Mouse (Mus musculus): ENCODE data around the gene Commd2.

Commd2 gene

GRCm38 (mm10) chr3:57651231-57651864, at the start of gene Commd2:
Commd2 (minus strand) TSS chr3:57651715.
- DNase-seq (ENCODE audit: extremely low read depth, insufficient read length, low spot score), result peak; percentile 88

DNA sequence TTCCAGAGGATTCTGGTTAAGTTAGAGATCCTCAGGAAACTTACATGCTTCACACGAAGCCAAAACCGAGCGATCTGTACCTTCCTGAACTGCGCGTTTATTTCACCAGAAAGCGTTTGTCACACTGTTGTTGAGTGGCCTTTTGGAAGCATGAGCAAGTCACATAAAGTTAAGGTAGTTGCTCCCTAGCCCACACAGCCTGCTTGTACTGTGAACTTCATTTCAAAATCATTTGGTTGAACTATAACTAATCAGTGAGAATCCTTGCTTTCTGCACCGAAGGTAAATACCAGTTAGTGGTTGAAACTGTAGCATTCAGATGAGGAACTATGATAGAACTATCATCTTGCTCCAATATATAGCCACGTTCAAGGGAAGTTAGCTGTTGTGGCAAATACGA, 45.3 kb upstream of the Commd2 start:
- DNase-seq (ENCODE audit: extremely low read depth, insufficient read length, low spot score), result no peak

- DNase-seq (ENCODE audit: extremely low read depth, insufficient read length, low spot score), result no peak
Measured at GRCm38 (mm10) chr3:57696249-57696648, 44.7 kb upstream of the Commd2 start.

DNA sequence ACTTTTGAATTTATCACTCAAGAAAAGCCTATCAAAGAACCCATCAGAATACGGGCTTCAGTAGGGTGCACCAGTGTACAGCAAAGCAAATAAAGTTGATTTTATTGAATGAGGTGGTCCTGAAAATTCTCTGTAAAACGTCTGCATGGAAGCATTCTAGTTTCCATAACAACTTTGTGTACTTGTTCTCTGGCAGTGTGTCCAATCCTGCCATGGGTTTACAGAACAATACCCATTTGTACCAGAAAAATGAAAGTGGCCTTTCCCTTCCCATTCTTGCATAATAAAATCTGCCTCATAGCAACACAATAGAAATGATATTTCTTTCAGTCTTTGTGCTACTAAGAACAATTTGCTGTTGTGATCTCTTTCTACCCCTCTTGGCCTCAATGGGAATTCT, 41.2 kb upstream of the Commd2 start, which contains the start of gene Ankub1:
Gene Ankub1, minus strand, starts transcription at position 81 of the 400 bp plus-strand sequence.
- no peak for DNase-seq (ENCODE audit: extremely low read depth, insufficient read length, low spot score)

DNA sequence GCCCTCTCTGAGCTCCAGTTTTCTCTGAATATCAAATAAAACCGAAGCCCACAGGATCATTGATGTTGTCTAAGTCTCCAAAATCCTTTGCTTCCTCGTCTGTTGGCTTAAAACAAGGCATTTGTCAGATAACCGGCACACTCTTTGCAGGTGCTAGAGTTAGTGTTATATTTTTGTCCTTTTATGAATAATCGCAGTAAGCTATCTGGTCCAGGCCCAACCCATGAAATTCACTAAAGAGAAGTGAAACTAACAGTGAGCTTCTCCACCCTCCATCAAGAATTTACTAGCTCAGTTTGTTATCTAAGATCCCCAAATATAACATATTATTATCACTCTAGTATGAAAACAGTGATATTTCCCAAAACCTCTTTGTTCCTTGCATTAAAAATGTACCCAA, 40.3 kb upstream of the Commd2 start:
- DNase-seq (ENCODE audit: extremely low read depth, insufficient read length, low spot score), result no peak

GRCm38 (mm10) chr3:57677786-57678185, 26.3 kb upstream of the Commd2 start:
- no peak for DNase-seq (ENCODE audit: extremely low read depth, insufficient read length, low spot score)

DNA sequence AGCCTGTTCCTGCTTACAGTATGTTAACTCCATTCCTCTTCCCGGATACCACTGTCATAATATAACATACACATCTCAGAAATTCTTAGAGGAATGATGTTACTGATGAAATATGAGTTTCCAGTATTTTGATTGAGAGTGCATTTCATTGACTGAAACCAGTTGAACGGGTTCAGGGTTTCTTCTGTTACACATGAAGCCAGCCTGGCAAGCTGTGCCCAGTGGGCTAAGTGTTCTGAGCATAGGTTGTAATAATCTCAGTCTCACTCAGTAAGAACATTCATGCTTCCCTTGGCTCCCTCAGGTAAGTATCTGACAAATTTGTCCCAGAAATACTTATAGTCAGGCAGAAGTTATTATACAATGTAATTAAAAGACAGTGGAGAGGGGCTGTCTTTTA, 22.6 kb upstream of the Commd2 start:
- no peak for DNase-seq (ENCODE audit: extremely low read depth, insufficient read length, low spot score)

- DNase-seq (ENCODE audit: extremely low read depth, insufficient read length, low spot score), result no peak
Measured at GRCm38 (mm10) chr3:57673586-57673985, 22.1 kb upstream of the Commd2 start.

- peak; percentile 31 for DNase-seq (ENCODE audit: extremely low read depth, insufficient read length, low spot score)
Measured at GRCm38 (mm10) chr3:57667054-57667723, 15.7 kb upstream of the Commd2 start.

DNA sequence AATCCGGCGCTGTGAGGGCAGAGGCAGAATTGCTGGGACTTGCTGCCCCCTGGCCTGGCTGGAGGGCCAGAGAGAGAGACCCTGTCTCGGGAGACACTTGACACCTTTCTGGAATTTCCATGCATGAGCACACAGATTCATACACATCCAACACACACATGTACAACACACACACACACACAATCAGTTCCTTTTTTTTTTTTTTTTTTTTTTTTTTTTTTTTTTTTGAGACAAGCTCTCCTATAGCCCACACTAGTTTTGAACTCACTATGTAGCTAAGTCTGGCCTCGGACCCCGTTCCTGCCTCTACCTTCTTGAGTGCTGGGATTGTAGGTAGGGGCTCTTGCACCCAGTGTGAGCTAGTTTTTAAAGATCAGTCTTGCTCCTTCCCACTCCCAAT, 14.4 kb upstream of the Commd2 start:
- DNase-seq (ENCODE audit: extremely low read depth, insufficient read length, low spot score), result no peak

DNA sequence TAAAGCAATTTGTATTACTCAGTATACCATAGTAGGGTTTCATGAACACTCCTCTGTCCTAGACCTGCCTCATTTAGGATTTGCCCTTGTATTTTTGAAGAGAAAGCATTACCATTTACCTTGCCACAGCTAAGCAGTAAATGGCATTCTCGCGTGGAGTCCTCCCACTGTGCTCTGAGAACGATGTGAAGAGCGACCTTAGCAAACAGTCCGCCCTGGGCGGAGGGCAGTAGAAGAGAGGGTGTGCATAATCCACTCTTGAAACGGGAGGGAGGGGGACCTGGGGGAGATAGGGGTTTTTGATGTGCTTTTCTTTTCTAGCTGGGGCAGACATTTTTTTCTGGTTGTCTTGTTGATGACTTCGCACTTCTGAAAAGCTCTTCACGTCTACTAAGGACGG, 13.2 kb upstream of the Commd2 start:
- no peak for DNase-seq (ENCODE audit: extremely low read depth, insufficient read length, low spot score)

- peak; percentile 44 for DNase-seq (ENCODE audit: extremely low read depth, insufficient read length, low spot score)
Measured at GRCm38 (mm10) chr3:57663731-57664130, 12.2 kb upstream of the Commd2 start.

- no peak for DNase-seq (ENCODE audit: extremely low read depth, insufficient read length, low spot score)
Measured at GRCm38 (mm10) chr3:57658608-57659007, 7.1 kb upstream of the Commd2 start.

DNA sequence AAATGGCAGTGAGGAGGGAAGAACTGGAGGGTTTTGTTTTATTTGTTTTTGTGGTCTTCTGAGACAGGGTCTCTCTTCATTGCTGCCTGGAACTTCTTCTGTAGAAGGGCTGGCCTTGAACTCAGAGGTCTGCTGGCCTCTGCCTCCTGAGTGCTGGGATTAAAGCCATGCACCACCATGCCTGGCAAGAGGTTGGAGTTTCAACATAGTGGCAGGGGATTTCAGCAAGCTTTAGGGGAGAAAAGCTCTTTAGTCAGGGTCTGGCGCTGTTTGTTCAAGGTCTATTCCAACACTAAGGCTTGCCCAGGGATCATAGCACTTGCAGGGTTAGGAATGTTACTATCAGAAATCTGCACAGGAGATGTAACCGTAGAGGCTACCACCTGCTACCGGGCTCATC, 2.1 kb upstream of the Commd2 start:
- DNase-seq (ENCODE audit: extremely low read depth, insufficient read length, low spot score), result no peak

DNA sequence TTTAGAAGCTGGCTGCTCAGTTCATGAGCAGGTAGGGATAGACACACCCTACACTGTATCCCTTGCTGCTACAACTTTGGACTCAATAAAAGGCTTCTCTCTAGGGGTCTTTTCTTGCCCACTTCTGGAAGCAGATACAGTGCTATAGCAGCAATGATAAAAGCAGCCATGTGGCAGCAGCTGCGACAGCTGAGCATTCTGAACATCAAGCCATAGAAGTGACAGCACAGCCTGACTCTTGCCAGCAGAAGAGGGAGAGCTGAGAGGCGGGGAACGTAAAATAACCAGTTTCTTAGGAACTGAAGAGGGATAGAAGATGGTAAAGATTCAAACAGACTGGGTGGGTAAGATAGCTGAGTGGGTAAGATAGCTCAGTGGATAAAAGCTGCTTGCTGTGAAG, 970 bp upstream of the Commd2 start:
- no peak for DNase-seq (ENCODE audit: extremely low read depth, insufficient read length, low spot score)

DNA sequence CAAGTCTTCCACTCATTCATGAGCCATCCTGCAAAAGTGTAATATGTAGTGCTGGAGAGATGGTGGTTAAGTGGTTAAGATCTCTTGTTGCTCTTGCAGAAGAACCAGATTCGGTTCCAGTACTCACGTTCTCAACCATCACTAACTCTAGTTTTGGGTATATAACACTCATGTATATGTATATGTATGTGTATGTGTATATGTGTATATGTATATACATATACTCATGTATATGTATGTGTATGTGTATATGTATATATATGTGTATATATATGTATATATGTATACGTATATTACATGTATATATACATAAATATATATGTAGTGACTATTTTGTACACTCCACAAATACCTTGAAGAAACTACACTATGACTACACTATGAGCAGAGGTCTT, 347 bp upstream of the Commd2 start:
- no peak for DNase-seq (ENCODE audit: extremely low read depth, insufficient read length, low spot score)

- DNase-seq (ENCODE audit: extremely low read depth, insufficient read length, low spot score), result no peak
Measured at GRCm38 (mm10) chr3:57643191-57643590, 8.3 kb downstream of the Commd2 start.

DNA sequence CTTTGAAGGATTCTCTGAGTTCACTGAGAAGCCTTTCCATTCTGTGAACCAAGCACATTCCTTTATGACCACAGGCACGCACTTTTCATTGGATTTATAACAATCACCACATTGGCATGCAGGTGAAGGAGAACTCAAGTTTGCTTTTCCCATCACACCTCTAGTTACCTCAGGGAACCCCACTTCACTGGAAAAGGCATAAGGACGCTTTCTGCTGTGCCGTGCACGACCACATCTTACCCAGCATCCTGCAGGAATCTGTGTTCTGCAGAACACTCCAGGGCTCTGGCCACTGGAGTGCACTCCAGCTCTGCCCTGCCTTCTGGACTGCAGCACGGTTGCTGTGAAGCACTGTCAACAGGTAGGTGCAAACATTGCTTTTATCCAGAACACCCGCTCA, 13.9 kb downstream of the Commd2 start:
- peak; percentile 43 for DNase-seq (ENCODE audit: extremely low read depth, insufficient read length, low spot score)

DNA sequence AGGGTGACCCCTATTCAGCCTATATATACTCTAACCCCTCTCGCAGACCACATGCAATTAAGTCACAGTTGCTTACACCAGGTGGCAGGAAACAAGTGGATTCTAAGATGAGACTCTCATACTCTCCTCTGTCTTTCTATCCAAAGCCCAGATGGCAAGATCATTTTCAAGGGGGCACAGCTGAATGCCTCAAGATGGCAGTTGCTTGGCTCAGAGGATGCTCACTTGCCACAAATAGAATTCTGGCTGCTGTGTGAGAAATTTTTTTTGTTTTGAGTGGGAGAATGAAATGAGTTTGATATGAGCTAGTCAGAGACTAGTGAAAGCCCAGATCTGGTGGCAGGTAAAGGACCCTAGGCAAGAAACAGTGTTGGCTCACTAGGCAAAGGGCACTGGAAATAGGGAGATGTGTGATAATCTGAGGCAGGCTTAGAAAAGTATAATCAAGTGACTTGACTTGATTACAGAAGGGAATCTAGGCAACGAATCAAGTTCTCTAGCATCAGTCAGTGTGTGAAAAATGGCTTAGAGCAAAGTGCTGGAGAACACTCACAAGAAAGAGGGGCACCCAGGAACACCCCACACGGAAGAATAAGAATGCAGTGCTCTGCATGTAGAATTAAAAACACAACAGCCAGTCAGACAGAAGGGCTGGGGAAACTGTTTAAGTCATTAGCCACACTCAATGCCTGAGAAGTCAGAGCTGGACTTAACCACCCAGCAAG, 16.6 kb downstream of the Commd2 start:
- DNase-seq (ENCODE audit: extremely low read depth, insufficient read length, low spot score), result no peak

DNA sequence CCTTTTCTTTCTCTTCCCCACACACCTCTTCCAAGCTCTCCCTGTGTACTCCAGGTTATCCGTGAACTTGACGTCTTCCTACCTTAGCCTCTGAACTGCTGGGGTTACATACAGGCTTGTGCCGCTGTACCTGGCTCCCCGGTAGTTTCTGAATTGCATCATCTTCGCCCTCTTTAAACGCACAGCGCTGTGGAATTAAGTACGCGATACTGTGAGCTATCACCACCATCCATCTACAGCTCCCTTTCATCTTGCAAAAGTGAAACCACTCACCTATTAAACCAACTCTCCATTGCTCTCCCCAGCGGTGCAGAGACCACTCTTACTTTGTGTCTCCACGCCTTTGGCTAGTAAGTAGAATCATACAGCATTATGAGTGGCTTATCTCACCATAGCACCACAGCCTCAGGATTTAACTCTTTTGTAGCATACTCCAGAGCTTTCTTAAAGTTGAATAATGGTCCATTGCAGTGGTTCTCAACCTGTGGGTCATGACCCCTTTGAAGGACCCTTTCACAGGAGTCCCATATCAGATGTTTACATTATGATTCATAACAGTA, 24.5 kb downstream of the Commd2 start:
- DNase-seq (ENCODE audit: extremely low read depth, insufficient read length, low spot score), result no peak

DNA sequence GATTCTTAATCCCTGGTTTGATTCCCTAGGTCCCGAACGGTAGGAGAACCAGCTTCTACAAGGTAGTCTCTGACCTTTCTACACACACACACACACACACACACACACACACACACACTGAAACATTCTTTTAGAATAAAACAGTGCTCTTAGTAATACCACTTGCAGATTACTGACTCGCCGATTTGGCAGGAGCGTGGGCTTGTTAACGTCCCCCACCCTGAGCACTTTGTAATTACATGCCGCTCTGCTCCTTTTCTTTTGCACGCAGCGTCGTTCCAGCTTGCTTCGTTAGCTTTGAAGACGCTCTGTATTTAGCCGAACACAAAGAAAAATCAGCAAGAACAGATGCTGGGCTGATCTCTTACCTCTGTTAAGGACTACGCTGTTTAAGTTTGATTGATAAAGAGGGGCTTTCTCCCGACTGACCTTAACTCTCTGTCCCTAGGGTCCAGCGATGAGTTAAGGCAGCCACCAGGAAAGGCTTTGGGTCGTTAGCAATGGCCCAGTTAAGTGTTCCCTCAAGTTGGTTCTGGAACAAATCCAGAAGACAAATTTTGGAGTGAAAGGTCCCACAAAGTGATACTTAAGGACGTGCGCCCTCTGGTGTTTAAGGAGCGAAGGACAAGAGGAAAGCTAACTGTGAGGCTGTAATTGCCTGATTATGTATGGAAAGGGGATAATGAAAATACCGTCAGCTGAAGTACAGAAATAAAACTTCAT, 26.1 kb downstream of the Commd2 start:
- peak; percentile 65 for DNase-seq (ENCODE audit: extremely low read depth, insufficient read length, low spot score)
